In genomic region chr13:42245753-42246409, GRCm38 (mm10) we compare ENCODE assay signal across 12 mouse cellular contexts. TPM values are rescaled to one million over a fixed set of nuclear protein-coding genes. Genes with fewer than 3 reads are reported as not detected.
DNase-seq lines count a peak whose midpoint lies in the region; ATAC-seq and TF ChIP-seq lines count a peak whose summit lies in the region.
"Had no signal": no experiment of that assay in that cellular context is flagged by ENCODE, and none has a peak within 500 bp of the region (broad histone marks: within the 10 kb centered on the region; RNA-seq: fewer than 3 reads in every experiment).

No protein-coding gene starts in this region.

- no peaks in the 10 kb centered on the region for H3K36me3 ChIP-seq in liver, embryonic 12.5 days
- H3K36me3 ChIP-seq in thymus, adult 2 months (ENCODE audit: control insufficient read depth, insufficient read depth, low read length): no peaks in the 10 kb centered on the region
- H3K36me3 ChIP-seq: limb, embryonic 13.5 days; midbrain, embryonic 15.5 days had no signal

- H3K4me1 ChIP-seq in liver, embryonic 12.5 days: no peaks in the 10 kb centered on the region
- H3K4me1 ChIP-seq in thymus, adult 2 months (replicated peaks; ENCODE audit: control insufficient read depth, insufficient read depth, low read length): peaks cover 9% of the 10 kb centered on the region
- H3K4me1 ChIP-seq: midbrain, embryonic 15.5 days had no signal

- TF ChIP-seq POLR2A in thymus, adult 2 months (IDR thresholded peaks at IDR 0.05; ENCODE audit: control insufficient read depth, extremely low read depth, insufficient read depth, low read length, poor library complexity): no peak

- 28% methylated on average over 11 of the region's 11 CpGs for WGBS in liver, embryonic 12.5 days (ENCODE audit: insufficient replicate concordance)
- WGBS in thymus, adult 2 months: 6% methylated on average over 11 of the region's 11 CpGs

- no peaks in the 10 kb centered on the region for H3K9me3 ChIP-seq in liver, embryonic 12.5 days (replicated peaks)
- H3K9me3 ChIP-seq: limb, embryonic 13.5 days; midbrain, embryonic 15.5 days had no signal

- no peaks in the 10 kb centered on the region for H3K27me3 ChIP-seq in liver, embryonic 12.5 days (replicated peaks)
- H3K27me3 ChIP-seq in thymus, adult 2 months (ENCODE audit: control insufficient read depth, insufficient read depth, low read length): no peaks in the 10 kb centered on the region
- H3K27me3 ChIP-seq: limb, embryonic 13.5 days; midbrain, embryonic 15.5 days had no signal

- TF ChIP-seq CTCF in thymus, adult 2 months (IDR thresholded peaks at IDR 0.05; ENCODE audit: borderline replicate concordance, control insufficient read depth, extremely low read depth, insufficient read depth, low read length, poor library complexity): no peak

- H3K4me3 ChIP-seq in liver, embryonic 12.5 days: no peak overlapping the region
- no peak overlapping the region for H3K4me3 ChIP-seq in thymus, adult 2 months (ENCODE audit: control insufficient read depth, insufficient read depth, low read length)
- H3K4me3 ChIP-seq: limb, embryonic 13.5 days; midbrain, embryonic 15.5 days had no signal

- no peak for DNase-seq in liver
- DNase-seq in heart, postnatal 4 days: peak; percentile 9
- peak; percentile 20 for DNase-seq in thymus, adult 2 months
- no peak for DNase-seq in adrenal gland, postnatal 4 days (ENCODE audit: low spot score in 2 of 2)
- DNase-seq in MN1 (ENCODE audit: low spot score): no peak
- DNase-seq in adrenal gland, adult 18-20 months (ENCODE audit: low spot score in 2 of 2): no peak
- DNase-seq: adrenal gland, postnatal 10 days; kidney, adult 18-20 months had no signal

- H3K27ac ChIP-seq in liver, embryonic 12.5 days: no peak overlapping the region
- H3K27ac ChIP-seq in thymus, adult 2 months (ENCODE audit: control insufficient read depth, insufficient read depth, low read length): no peak overlapping the region
- H3K27ac ChIP-seq: limb, embryonic 13.5 days; midbrain, embryonic 15.5 days had no signal

- ATAC-seq in liver, embryonic 12.5 days: no peak
- peak; percentile 64 for ATAC-seq in common myeloid progenitor, adult 5-6 weeks (replicated peaks; ENCODE audit: low read depth, poor library complexity, severe bottlenecking)
- ATAC-seq: midbrain, embryonic 15.5 days had no signal

- H3K9ac ChIP-seq in liver, embryonic 12.5 days: no peak overlapping the region
- H3K9ac ChIP-seq: limb, embryonic 13.5 days; midbrain, embryonic 15.5 days had no signal

- 0 out of 2 replicates have a peak overlapping the region, but pooled peaks have one; percentile 6 for H3K4me2 ChIP-seq in liver, embryonic 12.5 days
- H3K4me2 ChIP-seq: limb, embryonic 13.5 days; midbrain, embryonic 15.5 days had no signal

RNA-seq across cellular contexts. Expression of gene Edn1, which starts 55.4 kb away (rescaled TPM):
- polyA plus RNA-seq in liver, embryonic 12.5 days (2016; fragmentation: Nextera tagmentation; extraction: Ambion mirVana): 0.67 and 0.84 TPM in 2 replicates
- total RNA-seq in common myeloid progenitor, adult 5-6 weeks (2017): 0.14 TPM in 1 of 2 replicates, not detected in the other
- total RNA-seq in heart, postnatal 4 days (2021): 10 to 100 TPM; 12.1 to 15.2 TPM
- polyA plus RNA-seq in thymus, adult 2 months (2012; rRNA removed): 0.65 and 0.80 TPM in 2 replicates
- total RNA-seq in adrenal gland, postnatal 4 days (2021): 1 to 10 TPM; 1.4 TPM
- total RNA-seq in adrenal gland, adult 18-20 months (2021): 1 to 10 TPM; 1.2 to 2.2 TPM

Comparison
In these comparisons a context has a peak if more than half of its experiments do, and no peak if none do; other contexts are left out.
1. DNase-seq: peak in heart, postnatal 4 days (single experiment) and thymus, adult 2 months (single experiment); none in liver (single experiment), adrenal gland, postnatal 4 days (0 of 2), MN1 (single experiment) and adrenal gland, adult 18-20 months (0 of 2).
2. RNA of gene Edn1, which starts 55.4 kb away (total RNA-seq): 12.1 to 15.2 TPM in heart, postnatal 4 days; 1.2 to 2.2 TPM in adrenal gland, adult 18-20 months, 1.4 TPM in adrenal gland, postnatal 4 days and 0.14 TPM in common myeloid progenitor, adult 5-6 weeks; every median in the first group is over 4 times any median in the second.